9 mouse cellular contexts compared by ENCODE assay signal in the genomic region with DNA sequence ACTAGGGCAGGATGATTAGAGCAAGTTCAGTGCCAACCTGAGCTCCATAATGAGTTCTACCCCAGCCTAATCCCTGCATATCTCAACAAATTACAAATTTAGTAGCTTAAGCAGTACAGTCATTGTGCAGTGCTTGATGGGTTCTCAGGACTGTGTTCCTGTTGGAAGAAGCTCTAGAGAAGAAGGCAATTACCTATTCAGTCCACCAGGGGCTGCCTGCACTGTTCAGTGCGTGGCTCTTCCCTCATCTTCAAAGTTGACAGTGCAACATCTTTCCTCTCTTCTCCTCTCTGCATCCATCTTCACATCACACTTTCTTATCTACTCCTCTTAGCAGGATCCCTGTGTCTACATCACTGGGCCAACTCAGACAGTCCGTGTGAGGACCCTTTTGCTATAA.
DNase-seq lines count a peak whose midpoint lies in the region; ATAC-seq and TF ChIP-seq lines count a peak whose summit lies in the region.
"Had no signal": no experiment of that assay in that cellular context is flagged by ENCODE, and none has a peak within 500 bp of the region (broad histone marks: within the 10 kb centered on the region; RNA-seq: fewer than 3 reads in every experiment).

No protein-coding gene starts in this region.

- no peak overlapping the region for H3K27ac ChIP-seq in forebrain, embryonic 11.5 days (ENCODE audit: low read depth, low read length)
- H3K27ac ChIP-seq in forebrain, embryonic 12.5 days = no peak overlapping the region
- H3K27ac ChIP-seq in liver, embryonic 11.5 days (ENCODE audit: low read depth, low read length) = no peak overlapping the region
- no peak overlapping the region for H3K27ac ChIP-seq in stomach, postnatal 0 days (replicated peaks)
- H3K27ac ChIP-seq: heart, embryonic 15.5 days had no signal

- DNase-seq in forebrain, embryonic 11.5 days (ENCODE audit: low spot score) = no peak
- DNase-seq in liver, embryonic 11.5 days (ENCODE audit: low spot score) = no peak
- no peak for DNase-seq in liver
- DNase-seq in brain, adult 2 months (ENCODE audit: low read depth, low spot score) = peak; percentile 44
- DNase-seq in layer of hippocampus, postnatal 10 days (ENCODE audit: low spot score in 2 of 2) = peak; percentile 16
- no peak for DNase-seq in stomach, postnatal 0 days (ENCODE audit: low spot score)
- DNase-seq in B cell, adult 2 months = no peak

- no peaks in the 10 kb centered on the region for H3K9me3 ChIP-seq in forebrain, embryonic 11.5 days (ENCODE audit: control insufficient read depth, low read length)
- no peaks in the 10 kb centered on the region for H3K9me3 ChIP-seq in forebrain, embryonic 12.5 days
- no peaks in the 10 kb centered on the region for H3K9me3 ChIP-seq in liver, embryonic 11.5 days (ENCODE audit: control insufficient read depth, low read length)
- H3K9me3 ChIP-seq in stomach, postnatal 0 days (ENCODE audit: control insufficient read depth, low read length) = no peaks in the 10 kb centered on the region
- H3K9me3 ChIP-seq: heart, embryonic 15.5 days had no signal

- H3K4me1 ChIP-seq in forebrain, embryonic 11.5 days (replicated peaks; ENCODE audit: control insufficient read depth, insufficient read depth, low read length) = 0 out of 2 replicates have a peak, but pooled peaks cover 2% of the 10 kb centered on the region
- peaks cover 13% of the 10 kb centered on the region for H3K4me1 ChIP-seq in forebrain, embryonic 12.5 days
- H3K4me1 ChIP-seq in liver, embryonic 11.5 days (replicated peaks; ENCODE audit: control insufficient read depth, insufficient read depth, low read length) = no peaks in the 10 kb centered on the region
- H3K4me1 ChIP-seq in stomach, postnatal 0 days (replicated peaks; ENCODE audit: control insufficient read depth, insufficient read depth) = no peaks in the 10 kb centered on the region

- peak; percentile 75 for TF ChIP-seq CTCF in stomach, postnatal 0 days (IDR thresholded peaks at IDR 0.05; ENCODE audit: low read depth)

- TF ChIP-seq EP300 in stomach, postnatal 0 days (optimal IDR thresholded peaks at IDR 0.05) = no peak

- peak; percentile 63 for ATAC-seq in forebrain, embryonic 11.5 days (replicated peaks; ENCODE audit: low FRiP score)
- ATAC-seq in forebrain, embryonic 12.5 days (ENCODE audit: low FRiP score) = no peak
- 0 out of 2 replicates have a peak, but pooled peaks have one; percentile 45 for ATAC-seq in liver, embryonic 11.5 days (replicated peaks; ENCODE audit: low FRiP score)
- ATAC-seq in stomach, postnatal 0 days (ENCODE audit: low FRiP score, low TSS enrichment) = no peak

- H3K27me3 ChIP-seq in forebrain, embryonic 11.5 days (ENCODE audit: control insufficient read depth, insufficient read depth, low read length) = no peaks in the 10 kb centered on the region
- no peaks in the 10 kb centered on the region for H3K27me3 ChIP-seq in forebrain, embryonic 12.5 days
- no peaks in the 10 kb centered on the region for H3K27me3 ChIP-seq in liver, embryonic 11.5 days (replicated peaks; ENCODE audit: control insufficient read depth, insufficient read depth, low read length)
- H3K27me3 ChIP-seq in stomach, postnatal 0 days (ENCODE audit: control insufficient read depth, insufficient read depth, low read length) = no peaks in the 10 kb centered on the region
- H3K27me3 ChIP-seq: heart, embryonic 15.5 days had no signal

- H3K4me2 ChIP-seq in forebrain, embryonic 11.5 days (ENCODE audit: low read depth, low read length, severe bottlenecking) = no peak overlapping the region
- H3K4me2 ChIP-seq in forebrain, embryonic 12.5 days = no peak overlapping the region
- H3K4me2 ChIP-seq in liver, embryonic 11.5 days = no peak overlapping the region
- H3K4me2 ChIP-seq in stomach, postnatal 0 days (replicated peaks; ENCODE audit: low read depth) = no peak overlapping the region
- H3K4me2 ChIP-seq: heart, embryonic 15.5 days had no signal

- no peaks in the 10 kb centered on the region for H3K36me3 ChIP-seq in forebrain, embryonic 11.5 days (ENCODE audit: control insufficient read depth, insufficient read depth, low read length)
- H3K36me3 ChIP-seq in forebrain, embryonic 12.5 days (replicated peaks) = no peaks in the 10 kb centered on the region
- no peaks in the 10 kb centered on the region for H3K36me3 ChIP-seq in liver, embryonic 11.5 days (ENCODE audit: control insufficient read depth, insufficient read depth, low read length)
- H3K36me3 ChIP-seq in stomach, postnatal 0 days (ENCODE audit: control insufficient read depth, insufficient read depth, low read length) = no peaks in the 10 kb centered on the region
- H3K36me3 ChIP-seq: heart, embryonic 15.5 days had no signal

- 32% methylated on average over 2 of the region's 2 CpGs for WGBS in forebrain, embryonic 11.5 days
- WGBS in forebrain, embryonic 12.5 days = 26% methylated on average over 2 of the region's 2 CpGs
- WGBS in liver, embryonic 11.5 days = 44% methylated on average over 2 of the region's 2 CpGs
- WGBS in stomach, postnatal 0 days = 43% methylated on average over 2 of the region's 2 CpGs

- H3K4me3 ChIP-seq in forebrain, embryonic 11.5 days (ENCODE audit: low read depth, low read length) = no peak overlapping the region
- H3K4me3 ChIP-seq in forebrain, embryonic 12.5 days (replicated peaks) = no peak overlapping the region
- H3K4me3 ChIP-seq in liver, embryonic 11.5 days (ENCODE audit: low read depth, low read length) = no peak overlapping the region
- H3K4me3 ChIP-seq in stomach, postnatal 0 days (ENCODE audit: low read depth, low read length) = no peak overlapping the region
- H3K4me3 ChIP-seq: heart, embryonic 15.5 days had no signal

- H3K9ac ChIP-seq in forebrain, embryonic 11.5 days (ENCODE audit: low read length) = no peak overlapping the region
- H3K9ac ChIP-seq in forebrain, embryonic 12.5 days = no peak overlapping the region
- H3K9ac ChIP-seq in liver, embryonic 11.5 days (ENCODE audit: low read depth, low read length) = no peak overlapping the region
- no peak overlapping the region for H3K9ac ChIP-seq in stomach, postnatal 0 days (ENCODE audit: low read length)
- H3K9ac ChIP-seq: heart, embryonic 15.5 days had no signal

Comparison
In these comparisons a context has a peak if more than half of its experiments do, and no peak if none do; other contexts are left out.
1. ATAC-seq: peak in forebrain, embryonic 11.5 days (single experiment) and liver, embryonic 11.5 days (single experiment); none in forebrain, embryonic 12.5 days (single experiment) and stomach, postnatal 0 days (single experiment).
2. DNase-seq: peak in brain, adult 2 months (single experiment) and layer of hippocampus, postnatal 10 days (2 of 2); none in forebrain, embryonic 11.5 days (single experiment), liver, embryonic 11.5 days (single experiment), liver (single experiment), stomach, postnatal 0 days (single experiment) and B cell, adult 2 months (0 of 2).